9 mouse cellular contexts compared by ENCODE assay signal in genomic region chr15:102240607-102241006, GRCm38 (mm10). TPM values are rescaled to one million over a fixed set of nuclear protein-coding genes. Genes with fewer than 3 reads are reported as not detected.
DNase-seq lines count a peak whose midpoint lies in the region; ATAC-seq and TF ChIP-seq lines count a peak whose summit lies in the region.
"Had no signal": no experiment of that assay in that cellular context is flagged by ENCODE, and none has a peak within 500 bp of the region (broad histone marks: within the 10 kb centered on the region; RNA-seq: fewer than 3 reads in every experiment).

No protein-coding gene starts in this region.

- peaks cover 63% of the 10 kb centered on the region for H3K36me3 ChIP-seq in E14TG2a.4 (ENCODE audit: insufficient read depth, low read length)
- H3K36me3 ChIP-seq in liver, embryonic 13.5 days: no peaks in the 10 kb centered on the region

- peak overlapping the region; percentile 4; the same call in 1 of the 2 replicates for H3K27ac ChIP-seq in liver, embryonic 13.5 days

- no peak overlapping the region for H3K9ac ChIP-seq in liver, embryonic 13.5 days

- H3K4me1 ChIP-seq in E14TG2a.4 (replicated peaks; ENCODE audit: low read depth, low read length): peaks cover 92% of the 10 kb centered on the region
- H3K4me1 ChIP-seq in liver, embryonic 13.5 days (replicated peaks): peaks cover 37% of the 10 kb centered on the region

- no peak for TF ChIP-seq CTCF in E14TG2a.4 (conservative IDR thresholded peaks at IDR 0.05; ENCODE audit: low read length)

- 49% methylated on average over 4 of the region's 4 CpGs for WGBS in liver, embryonic 13.5 days (ENCODE audit: insufficient replicate concordance)

- DNase-seq in ES-CJ7 (ENCODE audit: low read depth, low spot score): peak; percentile 96
- DNase-seq in heart, postnatal 14 days: peak; percentile 53 to 57
- DNase-seq in liver, embryonic 13.5 days: no peak
- DNase-seq in T-cell, adult 2 months (ENCODE audit: low spot score): no peak
- no peak for DNase-seq in natural killer cell, adult 2 months (ENCODE audit: low spot score in 2 of 2)
- DNase-seq in embryo, embryonic 10 days (ENCODE audit: low spot score): no peak
- DNase-seq: cerebellum, adult 11-12 months had no signal

- ATAC-seq in liver, embryonic 13.5 days (ENCODE audit: low read depth): peak; percentile 37; the same call in 1 of the 2 replicates

- H3K27me3 ChIP-seq in E14TG2a.4 (ENCODE audit: insufficient read depth, low read length): no peaks in the 10 kb centered on the region
- H3K27me3 ChIP-seq in liver, embryonic 13.5 days: peaks cover 59% of the 10 kb centered on the region

- no peak overlapping the region for H3K4me2 ChIP-seq in liver, embryonic 13.5 days

- H3K4me3 ChIP-seq in E14TG2a.4 (replicated peaks; ENCODE audit: low read length): peak overlapping the region; percentile 94
- H3K4me3 ChIP-seq in liver, embryonic 13.5 days (replicated peaks): no peak overlapping the region

- no peaks in the 10 kb centered on the region for H3K9me3 ChIP-seq in E14TG2a.4 (ENCODE audit: low read length)
- no peaks in the 10 kb centered on the region for H3K9me3 ChIP-seq in liver, embryonic 13.5 days (replicated peaks)

- intact Hi-C loops in heart, postnatal 14 days (cut with DNase I): loop anchor here (2.0 kb wide), 1 partner anchor 38 kb away; the partner anchor contains the start of gene Mfsd5

RNA-seq across cellular contexts. Expression of gene Itgb7, which starts 8.9 kb away (rescaled TPM):
- total RNA-seq in heart, postnatal 14 days (2021): 1 to 10 TPM; 1.5 to 1.8 TPM
- polyA plus RNA-seq in liver, embryonic 13.5 days (2015; fragmentation: Nextera tagmentation; extraction: Ambion mirVana): 5.5 and 6.5 TPM in 2 replicates

RNA-seq across cellular contexts. Expression of gene Rarg, which starts 16.7 kb away (rescaled TPM):
- total RNA-seq in heart, postnatal 14 days (2021): 10 to 100 TPM; 18.9 to 21.1 TPM
- polyA plus RNA-seq in liver, embryonic 13.5 days (2015; fragmentation: Nextera tagmentation; extraction: Ambion mirVana): 2.5 and 3.0 TPM in 2 replicates

RNA-seq across cellular contexts. Expression of gene Gm9918, which starts 29.8 kb away (rescaled TPM):
- total RNA-seq in heart, postnatal 14 days (2021): not detected
- not detected in 2 replicates for polyA plus RNA-seq in liver, embryonic 13.5 days (2015; fragmentation: Nextera tagmentation; extraction: Ambion mirVana)
- total RNA-seq: neutrophil, adult 5-6 weeks had no signal

RNA-seq across cellular contexts. Expression of gene Csad, which starts 36.1 kb away (rescaled TPM):
- 10 to 100 TPM; 21.3 to 23.7 TPM for total RNA-seq in heart, postnatal 14 days (2021)
- polyA plus RNA-seq in liver, embryonic 13.5 days (2015; fragmentation: Nextera tagmentation; extraction: Ambion mirVana): 20.8 and 22.0 TPM in 2 replicates

RNA-seq across cellular contexts. Expression of gene Zfp740, which starts 37.6 kb away (rescaled TPM):
- 10 to 100 TPM; 41.8 to 47.1 TPM for total RNA-seq in heart, postnatal 14 days (2021)
- polyA plus RNA-seq in liver, embryonic 13.5 days (2015; fragmentation: Nextera tagmentation; extraction: Ambion mirVana): 14.8 and 21.8 TPM in 2 replicates

Comparison
In these comparisons a context has a peak if more than half of its experiments do, and no peak if none do; other contexts are left out.
1. DNase-seq: peak in ES-CJ7 (single experiment) and heart, postnatal 14 days (2 of 2); none in liver, embryonic 13.5 days (single experiment), T-cell, adult 2 months (single experiment), natural killer cell, adult 2 months (0 of 2) and embryo, embryonic 10 days (single experiment).